Mouse (Mus musculus) urinary bladder, postnatal 4 days (tissue): ENCODE results near the gene Hmg20b.

Experiments
- DNase-seq, 2 experiments: peaks; one replicate each; pipeline ENCODE4 v3.0.0; 2021 to 2022; ENCODE audit warnings: low spot score in 2 of 2

The Hmg20b gene

GRCm38 (mm10) chr10:81326858-81327257, 23.4 kb downstream of the Hmg20b start:
- no peak for DNase-seq

DNA sequence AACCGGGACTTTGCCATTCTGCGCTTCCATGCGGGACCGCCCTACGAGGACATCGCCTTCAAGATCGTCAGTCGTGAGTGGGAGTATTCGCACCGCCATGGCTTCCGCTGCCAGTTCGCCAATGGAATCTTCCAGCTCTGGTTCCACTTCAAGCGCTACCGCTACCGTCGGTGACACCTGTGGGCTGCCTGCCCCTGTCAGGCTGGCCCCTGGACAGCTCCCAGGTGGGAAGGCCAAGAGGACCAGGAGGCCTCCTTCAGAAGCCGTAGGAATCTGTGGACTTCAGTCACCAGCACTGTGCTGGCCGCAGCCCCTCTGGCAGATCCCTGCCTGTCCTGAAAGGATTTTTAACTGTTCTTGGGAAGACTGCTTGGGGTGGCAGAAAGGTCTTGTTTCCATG, 24.5 kb downstream of the Hmg20b start:
- DNase-seq, result no peak

DNA sequence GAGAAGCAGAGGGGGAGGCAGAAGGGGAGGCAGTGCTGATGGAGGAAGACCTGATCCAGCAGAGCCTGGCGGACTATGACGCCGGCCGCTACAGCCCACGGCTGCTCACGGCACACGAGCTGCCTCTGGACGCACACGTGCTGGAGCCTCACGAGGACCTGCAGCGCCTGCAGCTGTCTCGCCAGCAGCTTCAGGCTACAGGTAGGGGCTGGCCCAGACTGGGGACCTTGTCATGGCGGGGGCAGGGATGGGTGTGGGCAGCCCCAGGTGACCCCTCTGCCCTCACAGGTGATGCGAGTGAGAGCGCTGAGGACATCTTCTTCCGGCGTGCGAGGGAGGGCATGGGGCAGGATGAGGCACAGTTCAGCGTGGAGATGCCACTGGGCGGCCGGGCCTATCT, 25.1 kb downstream of the Hmg20b start:
- DNase-seq, result no peak

- DNase-seq, result no peak
These were observed 26.3 kb downstream of the Hmg20b start for GRCm38 (mm10) chr10:81323791-81324530.

DNA sequence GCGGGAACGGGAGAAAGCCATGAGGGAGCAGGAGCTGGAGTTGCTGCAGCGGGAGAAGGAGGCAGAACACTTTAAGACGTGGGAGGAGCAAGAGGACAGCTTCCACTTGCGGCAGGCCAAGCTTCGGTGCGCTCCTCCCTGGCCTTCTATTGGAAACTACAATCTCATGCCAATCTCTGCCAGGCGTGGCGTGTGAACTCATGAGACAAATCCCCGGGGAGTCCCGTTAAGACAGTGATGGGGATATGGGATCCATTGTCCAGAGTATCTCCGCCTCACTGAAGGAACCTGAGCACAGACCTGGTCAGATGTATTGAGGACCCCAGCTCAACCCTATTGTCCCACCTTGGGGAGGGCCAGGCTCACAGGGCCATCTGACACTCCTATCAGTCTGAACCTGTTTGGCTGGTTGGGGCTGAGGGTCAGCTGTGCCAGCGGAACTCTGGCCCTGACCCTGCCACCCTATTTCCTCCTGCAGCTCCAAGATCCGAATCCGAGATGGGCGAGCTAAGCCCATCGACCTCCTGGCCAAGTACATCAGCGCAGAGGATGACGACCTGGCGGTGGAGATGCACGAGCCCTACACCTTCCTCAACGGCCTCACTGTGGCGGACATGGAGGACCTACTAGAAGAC, 27.0 kb downstream of the Hmg20b start:
- DNase-seq, result no peak

DNA sequence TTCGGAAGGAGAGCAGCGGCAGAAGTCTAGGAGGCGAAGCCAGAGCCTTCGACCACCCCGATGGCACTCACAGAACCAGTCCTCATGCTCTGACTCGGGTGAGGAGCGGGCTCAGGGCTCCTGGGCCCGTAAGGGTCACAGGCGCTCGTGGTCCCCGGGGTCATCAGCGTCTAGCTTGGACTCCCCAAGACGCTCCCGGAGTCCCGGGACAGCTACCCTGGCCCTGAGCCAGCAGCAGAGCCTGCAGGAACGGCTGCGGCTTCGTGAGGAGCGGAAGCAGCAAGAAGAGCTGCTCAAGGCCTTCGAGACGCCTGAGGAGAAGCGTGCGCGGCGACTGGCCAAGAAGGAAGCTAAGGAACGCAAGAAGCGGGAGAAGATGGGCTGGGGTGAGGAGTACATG, 27.8 kb downstream of the Hmg20b start:
- DNase-seq, result no peak

DNA sequence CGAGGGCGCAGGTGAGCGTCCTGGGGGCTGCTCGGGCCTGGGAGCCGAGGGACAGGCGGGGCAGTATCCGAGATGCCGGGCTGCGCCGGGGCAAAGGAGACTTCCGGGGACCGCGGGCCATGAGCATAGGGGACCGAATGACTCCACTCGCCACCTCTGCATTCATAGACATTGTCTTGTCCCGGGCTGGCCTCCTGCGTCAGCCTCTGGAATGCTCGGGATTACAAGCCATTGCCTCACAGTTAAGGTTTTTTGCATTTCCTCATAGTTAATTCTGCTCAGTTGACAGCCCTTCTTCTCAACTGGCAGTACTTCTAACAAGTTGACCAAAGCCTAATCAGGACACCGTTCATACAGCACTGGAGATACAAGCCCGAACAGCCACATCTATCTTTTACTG, 28.8 kb downstream of the Hmg20b start:
- no peak for DNase-seq

- peak; percentile 99 for DNase-seq
These were observed 29.5 kb downstream of the Hmg20b start, which contains the start of gene Cactin for GRCm38 (mm10) chr10:81320550-81321347. Cactin (plus strand) TSS chr10:81321103.

GRCm38 (mm10) chr10:81319741-81320549, 30.3 kb downstream of the Hmg20b start:
- DNase-seq, result peak in 1 of 2 experiments; percentile 94

DNA sequence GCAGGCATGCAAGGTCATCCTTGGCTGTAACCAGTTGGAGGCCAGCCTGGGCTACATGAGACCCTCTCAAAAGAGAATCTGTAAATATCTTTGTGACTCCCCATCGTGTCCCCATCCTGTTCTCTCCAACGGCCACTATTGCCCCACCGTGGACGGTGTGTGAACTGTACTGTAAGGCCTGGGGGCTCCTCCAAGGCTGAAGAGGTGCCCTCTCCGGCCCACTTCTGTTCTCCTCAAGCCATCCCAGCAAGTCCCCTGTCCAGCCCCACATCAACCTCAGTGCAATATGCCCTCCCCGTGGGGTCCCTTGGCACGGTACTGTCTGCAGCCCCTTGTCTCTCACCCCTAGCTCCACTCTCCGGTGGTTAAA, 31.0 kb downstream of the Hmg20b start:
- no peak for DNase-seq

DNA sequence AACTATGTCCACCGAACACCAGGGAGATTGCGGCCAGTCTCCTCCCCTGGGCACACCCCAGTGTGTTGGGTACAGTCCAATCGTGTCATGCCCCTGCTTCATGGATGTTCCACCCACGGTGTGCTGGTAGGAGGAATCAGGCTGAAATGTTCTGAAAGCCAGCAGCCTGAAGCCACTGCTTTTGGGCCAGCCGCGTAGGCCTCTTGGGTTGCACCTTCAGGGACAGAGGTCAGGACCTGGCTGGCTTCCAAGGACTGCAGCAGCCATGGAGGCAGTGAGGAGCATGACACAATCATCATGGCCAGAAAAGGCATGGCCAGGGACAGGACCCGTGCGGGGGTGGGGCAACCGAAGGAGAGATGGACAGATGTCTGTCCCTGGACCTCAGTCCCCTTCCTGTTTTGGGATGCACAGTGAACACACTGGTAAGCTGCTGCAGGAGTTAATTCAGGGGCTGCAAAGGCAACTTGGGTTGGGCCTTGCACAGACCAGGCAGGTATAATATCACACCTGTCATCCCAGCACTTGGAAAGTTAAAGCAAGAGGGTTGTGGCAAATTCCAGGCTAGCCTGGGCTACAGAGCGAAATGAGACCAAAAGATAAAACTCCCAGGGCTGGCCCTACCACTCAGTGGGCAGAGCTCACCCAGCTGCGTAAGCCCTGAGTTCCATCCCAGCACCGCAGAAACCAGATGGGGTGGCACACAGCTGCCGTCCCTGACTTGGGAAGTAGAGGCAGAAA, 31.5 kb downstream of the Hmg20b start:
- no peak for DNase-seq

- peak in 1 of 2 experiments; percentile 62 for DNase-seq
These were observed 33.0 kb downstream of the Hmg20b start for GRCm38 (mm10) chr10:81317273-81317672.

GRCm38 (mm10) chr10:81316338-81317060, 33.8 kb downstream of the Hmg20b start:
- DNase-seq, result no peak

GRCm38 (mm10) chr10:81315587-81315986, 34.7 kb downstream of the Hmg20b start:
- DNase-seq, result no peak

- DNase-seq, result no peak
These were observed 36.1 kb downstream of the Hmg20b start for GRCm38 (mm10) chr10:81314201-81314600.

DNA sequence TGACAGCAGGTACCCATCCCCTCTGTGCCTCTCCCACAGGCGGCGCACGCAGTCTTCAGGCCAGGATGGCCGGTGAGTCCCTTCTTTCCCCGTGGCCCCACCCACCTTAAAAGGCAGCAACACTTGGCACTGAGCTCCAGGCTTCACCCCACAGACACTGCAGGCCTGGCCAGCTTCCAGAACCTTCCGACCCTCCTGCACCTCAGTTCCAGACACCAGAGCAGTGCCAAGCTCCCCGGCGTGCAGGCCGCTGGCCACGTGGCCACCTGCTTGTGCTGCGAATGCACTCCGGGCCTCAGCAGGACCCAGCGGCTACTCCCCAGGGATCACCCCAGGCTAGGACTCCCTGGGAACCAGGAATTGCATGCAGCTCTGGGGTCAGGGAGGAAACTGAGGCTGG, 36.7 kb downstream of the Hmg20b start:
- no peak for DNase-seq

- no peak for DNase-seq
These were observed 40.7 kb downstream of the Hmg20b start for GRCm38 (mm10) chr10:81309571-81309970.

DNA sequence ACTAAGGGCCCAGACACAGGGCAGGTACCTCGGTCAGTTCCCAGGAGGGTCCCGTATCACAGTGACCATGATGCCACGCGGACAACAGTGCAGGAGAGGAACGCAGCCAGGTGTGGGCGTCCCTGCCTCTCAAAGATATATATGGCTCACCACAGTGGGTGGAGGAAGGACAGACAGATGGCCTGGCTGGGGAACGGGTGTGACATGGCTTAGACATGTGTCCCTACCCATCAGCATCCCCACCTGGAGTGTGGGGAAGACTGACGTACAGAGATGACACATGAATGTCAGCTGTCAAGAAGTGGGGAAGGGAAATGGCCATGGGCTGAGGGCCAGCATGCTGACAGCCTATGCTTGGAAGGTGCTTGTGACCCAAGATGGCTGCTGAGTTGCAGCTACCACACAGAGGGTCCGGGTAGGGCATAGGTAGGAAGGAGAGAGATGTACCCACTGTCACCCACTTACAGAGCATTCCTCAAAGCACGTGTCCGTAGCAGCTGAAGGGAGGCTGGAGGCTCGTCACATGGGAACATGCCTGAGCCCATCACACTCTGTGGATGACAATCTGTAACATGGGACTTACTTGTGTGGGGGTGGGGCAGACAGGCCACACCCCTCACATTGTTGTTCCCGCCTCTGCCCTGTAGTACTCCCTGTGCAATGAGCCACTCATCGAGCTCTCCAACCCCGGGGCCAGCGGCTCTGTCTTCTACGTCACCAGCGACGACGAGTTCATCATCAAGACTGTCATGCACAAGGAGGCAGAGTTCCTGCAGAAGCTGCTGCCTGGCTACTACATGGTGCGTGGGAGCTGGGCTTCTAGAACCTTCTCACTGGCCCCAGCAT, 43.2 kb downstream of the Hmg20b start:
- no peak for DNase-seq

DNA sequence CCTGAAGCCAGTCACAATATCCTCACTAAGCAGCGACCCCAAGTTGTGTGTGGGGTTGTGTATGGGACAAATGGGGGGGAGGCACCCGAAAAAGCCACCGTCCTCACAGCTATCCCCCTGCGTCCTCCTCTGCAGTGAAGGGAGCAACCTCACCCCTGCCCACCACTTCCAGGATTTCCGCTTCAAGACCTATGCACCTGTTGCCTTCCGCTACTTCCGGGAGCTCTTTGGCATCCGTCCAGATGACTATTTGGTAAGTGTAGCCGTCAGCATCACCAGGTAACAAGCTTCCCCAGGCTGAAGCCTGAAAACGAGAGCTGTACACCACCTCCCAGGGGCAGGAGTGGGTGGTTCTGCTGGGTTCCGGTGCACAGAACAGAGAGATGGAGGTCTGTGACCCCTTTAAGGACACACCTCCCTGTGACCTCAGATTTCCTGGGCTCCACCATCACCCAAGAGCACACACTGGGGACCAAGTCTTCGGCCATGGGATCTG, 44.1 kb downstream of the Hmg20b start:
- DNase-seq, result no peak
